Mouse (Mus musculus): ENCODE data around the gene Kcnn3. TPM values are rescaled to one million over a fixed set of nuclear protein-coding genes. Genes with fewer than 3 reads are reported as not detected.
A peak's percentile ranks its signal among the peaks of the same experiment; 100 is the strongest.

Kcnn3 gene
- total RNA-seq (2021), result 10 to 100 TPM; 25.6 to 29.1 TPM
- long read RNA-seq, experiment 1, partial matches to known transcripts, result 0 of 1 reads
- long read RNA-seq, experiment 1, other reads (novel, unspliced or antisense), result 0 of 1 reads
- long read RNA-seq, experiment 2, partial matches to known transcripts, result 0 of 2 reads
- long read RNA-seq, experiment 2, other reads (novel, unspliced or antisense), result 2 of 2 reads

- peak; percentile 92 to 96 for DNase-seq (ENCODE audit: low spot score in 2 of 2)
- peak within 1 kb of the TSS; percentile 84 for H3K27ac ChIP-seq
- no peak for TF ChIP-seq CTCF (conservative IDR thresholded peaks at IDR 0.05)
- H3K4me3 ChIP-seq, result peak within 1 kb of the TSS; percentile 73
Observed at GRCm38 (mm10) chr3:89519894-89520293, at the start of gene Kcnn3. Gene Kcnn3, plus strand, starts transcription at chr3:89520164.

GRCm38 (mm10) chr3:89472280-89472679, 47.7 kb upstream of the Kcnn3 start:
- no peak overlapping the region for H3K4me3 ChIP-seq
- TF ChIP-seq CTCF (conservative IDR thresholded peaks at IDR 0.05), result no peak
- no peak for DNase-seq (ENCODE audit: low spot score in 2 of 2)

GRCm38 (mm10) chr3:89473838-89474237, 46.1 kb upstream of the Kcnn3 start:
- Histone ChIP-seq H3K27ac (no peak overlapping the region), H3K4me3 (no peak overlapping the region)
- DNase-seq (ENCODE audit: low spot score in 2 of 2), result no peak
- TF ChIP-seq CTCF (conservative IDR thresholded peaks at IDR 0.05), result no peak

More at GRCm38 (mm10) chr3:89472280-89472679, 47.7 kb upstream of the Kcnn3 start:
- H3K27ac ChIP-seq, result no peak overlapping the region

- no peak for TF ChIP-seq CTCF (conservative IDR thresholded peaks at IDR 0.05)
- Histone ChIP-seq H3K4me3 (no peak overlapping the region), H3K27ac (no peak overlapping the region)
- no peak for DNase-seq (ENCODE audit: low spot score in 2 of 2)
Observed at GRCm38 (mm10) chr3:89479055-89479454, 40.9 kb upstream of the Kcnn3 start.

- no peak overlapping the region for H3K4me3 ChIP-seq
- TF ChIP-seq CTCF (conservative IDR thresholded peaks at IDR 0.05), result peak; percentile 72
- DNase-seq (ENCODE audit: low spot score in 2 of 2), result no peak
- no peak overlapping the region for H3K27ac ChIP-seq
Observed at GRCm38 (mm10) chr3:89481488-89481887, 38.5 kb upstream of the Kcnn3 start.

GRCm38 (mm10) chr3:89482249-89482648, 37.7 kb upstream of the Kcnn3 start:
- DNase-seq (ENCODE audit: low spot score in 2 of 2), result no peak

GRCm38 (mm10) chr3:89484766-89485524, 35.0 kb upstream of the Kcnn3 start:
- Histone ChIP-seq H3K27ac (no peak overlapping the region), H3K4me3 (peak overlapping the region; percentile 16; the same call in 1 of the 2 replicates)
- DNase-seq (ENCODE audit: low spot score in 2 of 2), result peak; percentile 44 to 75
- TF ChIP-seq CTCF (conservative IDR thresholded peaks at IDR 0.05), result peak; percentile 97

More at GRCm38 (mm10) chr3:89482249-89482648, 37.7 kb upstream of the Kcnn3 start:
- Histone ChIP-seq H3K27ac (no peak overlapping the region), H3K4me3 (no peak overlapping the region)
- TF ChIP-seq CTCF (conservative IDR thresholded peaks at IDR 0.05), result no peak

GRCm38 (mm10) chr3:89486111-89486510, 33.9 kb upstream of the Kcnn3 start:
- no peak for TF ChIP-seq CTCF (conservative IDR thresholded peaks at IDR 0.05)
- DNase-seq (ENCODE audit: low spot score in 2 of 2), result no peak
- no peak overlapping the region for H3K4me3 ChIP-seq
- H3K27ac ChIP-seq, result no peak overlapping the region

- TF ChIP-seq CTCF (conservative IDR thresholded peaks at IDR 0.05), result no peak
- H3K27ac ChIP-seq, result no peak overlapping the region
- DNase-seq (ENCODE audit: low spot score in 2 of 2), result no peak
Observed at GRCm38 (mm10) chr3:89486916-89487702, 32.9 kb upstream of the Kcnn3 start.

GRCm38 (mm10) chr3:89490790-89491189, 29.2 kb upstream of the Kcnn3 start:
- H3K4me3 ChIP-seq, result no peak overlapping the region
- H3K27ac ChIP-seq, result no peak overlapping the region
- TF ChIP-seq CTCF (conservative IDR thresholded peaks at IDR 0.05), result peak; percentile 28
- no peak for DNase-seq (ENCODE audit: low spot score in 2 of 2)

More at GRCm38 (mm10) chr3:89486916-89487702, 32.9 kb upstream of the Kcnn3 start:
- no peak overlapping the region for H3K4me3 ChIP-seq

- TF ChIP-seq CTCF (conservative IDR thresholded peaks at IDR 0.05), result no peak
- no peak overlapping the region for H3K27ac ChIP-seq
Observed at GRCm38 (mm10) chr3:89491559-89491958, 28.4 kb upstream of the Kcnn3 start.

GRCm38 (mm10) chr3:89492701-89493151, 27.2 kb upstream of the Kcnn3 start:
- no peak for TF ChIP-seq CTCF (conservative IDR thresholded peaks at IDR 0.05)
- DNase-seq (ENCODE audit: low spot score in 2 of 2), result no peak
- no peak overlapping the region for H3K27ac ChIP-seq
- no peak overlapping the region for H3K4me3 ChIP-seq

More at GRCm38 (mm10) chr3:89491559-89491958, 28.4 kb upstream of the Kcnn3 start:
- H3K4me3 ChIP-seq, result no peak overlapping the region
- no peak for DNase-seq (ENCODE audit: low spot score in 2 of 2)

- no peak for DNase-seq (ENCODE audit: low spot score in 2 of 2)
Observed at GRCm38 (mm10) chr3:89494630-89495029, 25.3 kb upstream of the Kcnn3 start.

More at GRCm38 (mm10) chr3:89494630-89495029, 25.3 kb upstream of the Kcnn3 start:
- Histone ChIP-seq H3K4me3 (no peak overlapping the region), H3K27ac (no peak overlapping the region)
- TF ChIP-seq CTCF (conservative IDR thresholded peaks at IDR 0.05), result peak; percentile 32
